Mouse (Mus musculus): ENCODE measurements around the gene Plp2. TPM values are rescaled to one million over a fixed set of nuclear protein-coding genes. Genes with fewer than 3 reads are reported as not detected.
A peak's percentile ranks its signal among the peaks of the same experiment; 100 is the strongest.
"Not testable (repeated sequence)": the region's sequence is repeated elsewhere in the genome, so short reads cannot be mapped to it uniquely, and the experiment has no call there.

Gene Plp2
- polyA plus RNA-seq (2015; fragmentation: Nextera tagmentation; extraction: Ambion mirVana) = 24.8 and 29.2 TPM in 2 replicates

DNA sequence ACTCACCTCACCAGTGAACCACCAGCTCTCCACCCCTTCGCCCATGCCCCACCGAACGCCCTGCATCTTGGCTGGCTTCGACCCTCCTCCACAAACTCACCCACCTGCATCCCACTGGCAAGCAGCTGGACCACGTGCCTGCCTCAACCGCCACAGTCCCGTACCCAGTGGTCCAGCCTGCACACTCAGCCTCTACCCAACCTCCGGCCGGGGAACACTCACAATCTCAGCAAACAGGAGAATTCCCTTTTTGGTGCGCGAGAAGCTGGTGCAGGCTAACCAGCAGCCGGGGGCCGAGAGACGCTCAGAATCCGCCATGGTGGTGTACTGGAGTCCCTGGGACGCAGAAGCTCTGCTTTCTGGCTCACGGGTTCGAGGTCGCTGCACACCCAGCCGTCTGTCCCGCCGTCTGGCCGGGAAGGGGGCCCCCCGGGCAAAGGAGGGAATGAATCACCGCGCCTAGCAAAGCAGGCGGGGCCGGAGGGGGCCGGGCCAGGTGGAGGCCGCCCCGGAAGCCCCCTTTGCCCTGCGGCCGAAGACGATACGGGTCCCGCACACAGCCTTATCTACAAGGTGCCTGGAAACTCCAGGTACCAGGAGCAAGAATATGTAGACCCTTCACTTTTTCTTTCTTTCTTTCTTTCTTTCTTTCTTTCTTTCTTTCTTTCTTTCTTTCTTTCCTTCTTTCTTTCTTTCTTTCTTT, at the start of gene Plp2:
Plp2 (minus strand) TSS at position 470 of the 703 bp plus-strand sequence.
- peak within 1 kb of the TSS; percentile 14; the same call in 1 of the 2 replicates for H3K27ac ChIP-seq (ENCODE audit: low read length)

GRCm38 (mm10) chrX:7716058-7716457, 44.9 kb upstream of the Plp2 start:
- WGBS (ENCODE audit: insufficient replicate concordance) = 35% methylated on average over 1 of the region's 1 CpGs
- ATAC-seq (ENCODE audit: low read depth) = not testable (repeated sequence)

More for the DNA sequence above, at the start of gene Plp2:
- WGBS (ENCODE audit: insufficient replicate concordance) = 24% methylated on average over 35 of the region's 36 CpGs
- Histone ChIP-seq H3K27me3 (ENCODE audit: control insufficient read depth, insufficient read depth, low read depth, low read length) (no peaks in the 10 kb centered on the region), H3K4me2 (ENCODE audit: low read depth, low read length) (peak within 1 kb of the TSS; percentile 69), H3K36me3 (ENCODE audit: control insufficient read depth, insufficient read depth) (no peaks in the 10 kb centered on the region), H3K9me3 (replicated peaks; ENCODE audit: control insufficient read depth, low read length) (no peaks in the 10 kb centered on the region), H3K4me1 (ENCODE audit: control insufficient read depth, low read depth, low read length) (peaks cover 8% of the 10 kb centered on the region), H3K9ac (ENCODE audit: low read depth, low read length) (peak within 1 kb of the TSS; percentile 50), H3K4me3 (ENCODE audit: low read depth, low read length) (peak within 1 kb of the TSS; percentile 62)
- ATAC-seq (ENCODE audit: low read depth) = peak; percentile 42

GRCm38 (mm10) chrX:7714135-7714899, 43.1 kb upstream of the Plp2 start, which contains the start of gene Wdr45:
Wdr45 (plus strand) TSS chrX:7714333.
- not testable (repeated sequence) for H3K36me3 ChIP-seq (ENCODE audit: control insufficient read depth, insufficient read depth); H3K9me3 ChIP-seq (replicated peaks; ENCODE audit: control insufficient read depth, low read length); H3K27me3 ChIP-seq (ENCODE audit: control insufficient read depth, insufficient read depth, low read depth, low read length); H3K4me1 ChIP-seq (ENCODE audit: control insufficient read depth, low read depth, low read length); H3K27ac ChIP-seq (ENCODE audit: low read length)
- H3K9ac ChIP-seq (ENCODE audit: low read depth, low read length) = 0 out of 2 replicates have a peak within 1 kb of the TSS, but pooled peaks have one; percentile 31
- peak; percentile 94 for ATAC-seq (ENCODE audit: low read depth)
- H3K4me3 ChIP-seq (ENCODE audit: low read depth, low read length) = peak within 1 kb of the TSS; percentile 51
- 14% methylated on average over 34 of the region's 60 CpGs for WGBS (ENCODE audit: insufficient replicate concordance)
- H3K4me2 ChIP-seq (ENCODE audit: low read depth, low read length) = peak within 1 kb of the TSS; percentile 64

More at GRCm38 (mm10) chrX:7716058-7716457, 44.9 kb upstream of the Plp2 start:
- not testable (repeated sequence) for H3K9me3 ChIP-seq (replicated peaks; ENCODE audit: control insufficient read depth, low read length); H3K4me2 ChIP-seq (ENCODE audit: low read depth, low read length); H3K9ac ChIP-seq (ENCODE audit: low read depth, low read length); H3K36me3 ChIP-seq (ENCODE audit: control insufficient read depth, insufficient read depth); H3K4me1 ChIP-seq (ENCODE audit: control insufficient read depth, low read depth, low read length); H3K27ac ChIP-seq (ENCODE audit: low read length); H3K27me3 ChIP-seq (ENCODE audit: control insufficient read depth, insufficient read depth, low read depth, low read length); H3K4me3 ChIP-seq (ENCODE audit: low read depth, low read length)

DNA sequence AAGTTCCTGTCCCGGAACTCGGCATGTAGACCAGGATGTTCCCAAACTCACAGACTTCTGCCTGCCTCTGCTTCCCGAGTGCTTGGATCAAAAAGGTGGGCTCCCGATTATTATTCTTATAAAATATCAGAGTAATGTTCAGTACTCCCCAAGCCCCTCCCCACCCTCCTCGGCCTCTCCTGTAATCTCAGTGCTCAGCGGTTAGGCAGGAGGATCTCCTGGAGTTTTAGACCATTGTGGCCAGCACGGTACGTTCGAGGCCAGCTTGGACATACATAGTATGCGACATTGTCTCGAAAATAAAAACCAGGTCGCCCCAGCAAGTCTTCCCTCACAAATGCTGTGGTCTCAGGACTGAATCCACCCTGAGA, 42.6 kb upstream of the Plp2 start:
- not testable (repeated sequence) for H3K36me3 ChIP-seq (ENCODE audit: control insufficient read depth, insufficient read depth); H3K4me1 ChIP-seq (ENCODE audit: control insufficient read depth, low read depth, low read length); H3K9me3 ChIP-seq (replicated peaks; ENCODE audit: control insufficient read depth, low read length); H3K27ac ChIP-seq (ENCODE audit: low read length); H3K27me3 ChIP-seq (ENCODE audit: control insufficient read depth, insufficient read depth, low read depth, low read length)
- Histone ChIP-seq H3K9ac (ENCODE audit: low read depth, low read length) (0 out of 2 replicates have a peak overlapping the region, but pooled peaks have one; percentile 31), H3K4me3 (ENCODE audit: low read depth, low read length) (peak overlapping the region; percentile 51), H3K4me2 (ENCODE audit: low read depth, low read length) (peak overlapping the region; percentile 64)
- 20% methylated on average over 6 of the region's 12 CpGs for WGBS (ENCODE audit: insufficient replicate concordance)
- peak; percentile 8; the same call in 1 of the 2 replicates for ATAC-seq (ENCODE audit: low read depth)

DNA sequence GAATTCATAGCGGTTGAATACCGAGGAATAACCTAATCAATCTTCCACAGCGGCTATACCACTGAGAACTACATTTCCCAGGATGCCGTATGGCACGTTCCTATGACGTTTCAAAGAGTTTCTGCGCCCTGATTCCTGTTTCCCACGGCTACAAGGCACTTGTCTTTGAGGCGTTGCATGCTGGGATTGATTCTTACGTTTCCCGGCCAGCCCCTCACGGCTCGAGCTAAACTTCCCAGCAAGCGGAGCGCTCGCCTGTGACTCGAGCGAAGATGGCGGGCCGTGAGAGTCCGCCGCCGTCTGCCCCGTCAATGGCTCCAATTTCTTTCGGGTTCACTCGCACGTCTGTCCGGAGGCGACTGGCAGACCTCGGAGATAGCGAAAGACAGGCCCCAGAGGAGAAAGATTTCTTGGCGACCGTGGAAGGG, 25.8 kb upstream of the Plp2 start, which contains the start of gene Gpkow:
Gpkow (plus strand) TSS at position 178 of the 428 bp plus-strand sequence.
- peak; percentile 97 for ATAC-seq (ENCODE audit: low read depth)
- peak within 1 kb of the TSS; percentile 75 for H3K4me3 ChIP-seq (ENCODE audit: low read depth, low read length)
- peaks cover 4% of the 10 kb centered on the region; the same call in 1 of the 2 replicates for H3K36me3 ChIP-seq (ENCODE audit: control insufficient read depth, insufficient read depth)
- H3K4me2 ChIP-seq (ENCODE audit: low read depth, low read length) = peak within 1 kb of the TSS; percentile 44
- peak within 1 kb of the TSS; percentile 64 for H3K27ac ChIP-seq (ENCODE audit: low read length)
- H3K9ac ChIP-seq (ENCODE audit: low read depth, low read length) = peak within 1 kb of the TSS; percentile 77
- H3K9me3 ChIP-seq (replicated peaks; ENCODE audit: control insufficient read depth, low read length) = no peaks in the 10 kb centered on the region
- H3K4me1 ChIP-seq (ENCODE audit: control insufficient read depth, low read depth, low read length) = no peaks in the 10 kb centered on the region; the same call in none of the 2 replicates
- WGBS (ENCODE audit: insufficient replicate concordance) = 11% methylated on average over 33 of the region's 33 CpGs
- H3K27me3 ChIP-seq (ENCODE audit: control insufficient read depth, insufficient read depth, low read depth, low read length) = no peaks in the 10 kb centered on the region

GRCm38 (mm10) chrX:7696520-7696919, 25.3 kb upstream of the Plp2 start:
- Histone ChIP-seq H3K36me3 (ENCODE audit: control insufficient read depth, insufficient read depth) (peaks cover 4% of the 10 kb centered on the region; the same call in 1 of the 2 replicates), H3K9ac (ENCODE audit: low read depth, low read length) (no peak overlapping the region), H3K27ac (ENCODE audit: low read length) (no peak overlapping the region), H3K9me3 (replicated peaks; ENCODE audit: control insufficient read depth, low read length) (no peaks in the 10 kb centered on the region), H3K4me1 (ENCODE audit: control insufficient read depth, low read depth, low read length) (no peaks in the 10 kb centered on the region; the same call in none of the 2 replicates), H3K4me2 (ENCODE audit: low read depth, low read length) (peak overlapping the region; percentile 37), H3K4me3 (ENCODE audit: low read depth, low read length) (peak overlapping the region; percentile 75), H3K27me3 (ENCODE audit: control insufficient read depth, insufficient read depth, low read depth, low read length) (no peaks in the 10 kb centered on the region)
- 32% methylated on average over 6 of the region's 6 CpGs for WGBS (ENCODE audit: insufficient replicate concordance)
- no peak for ATAC-seq (ENCODE audit: low read depth)

DNA sequence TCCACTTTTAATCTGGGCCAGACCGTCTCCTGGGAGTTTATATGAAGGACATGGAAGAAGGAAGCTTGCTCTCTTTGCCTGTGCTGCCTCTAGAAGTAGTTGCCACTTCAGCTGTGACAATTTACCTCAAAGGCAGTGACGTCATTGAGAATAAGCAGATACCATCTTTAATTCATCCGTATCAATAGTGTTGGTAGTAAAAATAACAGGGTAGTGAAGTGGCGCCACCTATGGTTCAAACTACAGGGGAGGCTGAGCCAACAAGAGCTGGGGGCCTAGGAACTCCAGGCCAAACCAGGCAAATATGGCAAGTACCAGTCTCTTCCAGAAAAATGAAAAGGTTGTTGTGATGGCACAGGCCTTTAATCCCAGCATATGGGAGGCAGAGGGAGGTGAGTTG, 21.7 kb upstream of the Plp2 start:
- Histone ChIP-seq H3K36me3 (ENCODE audit: control insufficient read depth, insufficient read depth) (no peaks in the 10 kb centered on the region), H3K27ac (ENCODE audit: low read length) (no peak overlapping the region), H3K9ac (ENCODE audit: low read depth, low read length) (no peak overlapping the region), H3K9me3 (replicated peaks; ENCODE audit: control insufficient read depth, low read length) (no peaks in the 10 kb centered on the region), H3K4me2 (ENCODE audit: low read depth, low read length) (no peak overlapping the region), H3K4me3 (ENCODE audit: low read depth, low read length) (no peak overlapping the region), H3K27me3 (ENCODE audit: control insufficient read depth, insufficient read depth, low read depth, low read length) (no peaks in the 10 kb centered on the region), H3K4me1 (ENCODE audit: control insufficient read depth, low read depth, low read length) (no peaks in the 10 kb centered on the region; the same call in 1 of the 2 replicates)
- no peak for ATAC-seq (ENCODE audit: low read depth)
- WGBS (ENCODE audit: insufficient replicate concordance) = 29% methylated on average over 4 of the region's 4 CpGs

DNA sequence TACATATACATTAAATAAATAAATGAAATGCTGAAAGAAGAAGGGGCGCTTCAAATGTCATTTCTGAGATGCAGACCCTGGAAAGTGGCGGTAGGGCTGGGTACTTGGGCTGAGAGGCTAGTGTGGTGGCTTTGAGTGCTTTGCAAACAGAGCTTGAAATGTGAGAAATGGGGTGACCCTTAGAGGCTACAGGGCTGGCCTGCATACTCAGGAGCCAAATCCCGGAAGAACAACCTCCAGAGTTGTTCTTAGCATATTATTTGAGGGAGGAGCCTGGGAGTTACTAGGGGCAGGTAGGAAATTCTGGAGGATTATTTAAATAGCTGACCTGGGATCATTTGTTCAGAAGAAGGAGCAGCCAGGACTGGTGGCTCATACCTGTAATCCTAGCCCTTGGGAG, 19.3 kb upstream of the Plp2 start:
- WGBS (ENCODE audit: insufficient replicate concordance) = 44% methylated on average over 3 of the region's 3 CpGs
- H3K9ac ChIP-seq (ENCODE audit: low read depth, low read length) = no peak overlapping the region
- no peaks in the 10 kb centered on the region for H3K36me3 ChIP-seq (ENCODE audit: control insufficient read depth, insufficient read depth)
- H3K9me3 ChIP-seq (replicated peaks; ENCODE audit: control insufficient read depth, low read length) = no peaks in the 10 kb centered on the region
- H3K4me3 ChIP-seq (ENCODE audit: low read depth, low read length) = no peak overlapping the region
- no peak for ATAC-seq (ENCODE audit: low read depth)
- H3K4me1 ChIP-seq (ENCODE audit: control insufficient read depth, low read depth, low read length) = no peaks in the 10 kb centered on the region
- H3K27me3 ChIP-seq (ENCODE audit: control insufficient read depth, insufficient read depth, low read depth, low read length) = no peaks in the 10 kb centered on the region
- no peak overlapping the region for H3K27ac ChIP-seq (ENCODE audit: low read length)
- H3K4me2 ChIP-seq (ENCODE audit: low read depth, low read length) = no peak overlapping the region

Data from liver, embryonic 16.5 days (tissue).